Mouse (Mus musculus) heart, embryonic 13.5 days (tissue): Measurements from ENCODE around the gene Gpr156. TPM values are rescaled to one million over a fixed set of nuclear protein-coding genes. Genes with fewer than 3 reads are reported as not detected.
"Not testable (repeated sequence)": the region's sequence is repeated elsewhere in the genome, so short reads cannot be mapped to it uniquely, and the experiment has no call there.

Experiments used
- ATAC-seq: fragments of 200-750 bp; cut with Nextera tagmentation; 2 replicates; pipeline ENCODE4 v1.8.0; 2017; ENCODE audit warnings: moderate TSS enrichment; ENCODE audit not compliant: insufficient number of reproducible peaks, low FRiP score, low TSS enrichment; ENCODE audit errors: extremely low read depth
- H3K27ac ChIP-seq: fragments of 300-500 bp; sonication (generic); replicated peaks from 2 replicates; pipeline ENCODE4 v1.5.1; 2015; ENCODE audit warnings: moderate library complexity, mild to moderate bottlenecking, inconsistent platforms
- H3K27me3 ChIP-seq: fragments of 300-500 bp; sonication (generic); replicated peaks from 2 replicates; pipeline ENCODE4 v1.6.1; 2015; ENCODE audit warnings: mild to moderate bottlenecking, inconsistent platforms
- H3K36me3 ChIP-seq: fragments of 300-500 bp; sonication (generic); 2 replicates; pipeline ENCODE4 v1.6.1; 2015; ENCODE audit warnings: mild to moderate bottlenecking, inconsistent platforms
- H3K4me1 ChIP-seq: fragments of 300-500 bp; sonication (generic); 2 replicates; pipeline ENCODE4 v1.6.1; 2015; ENCODE audit warnings: inconsistent platforms
- H3K4me2 ChIP-seq: fragments of 300-500 bp; sonication (generic); 2 replicates; pipeline ENCODE4 v1.6.1; 2015; ENCODE audit warnings: inconsistent platforms, mild to moderate bottlenecking, moderate library complexity
- H3K4me3 ChIP-seq: fragments of 300-500 bp; sonication (generic); 2 replicates; pipeline ENCODE4 v1.5.1; 2015; ENCODE audit warnings: moderate library complexity, mild to moderate bottlenecking, inconsistent platforms
- H3K9ac ChIP-seq: fragments of 300-500 bp; sonication (generic); 2 replicates; pipeline ENCODE4 v1.6.1; 2015; ENCODE audit warnings: inconsistent platforms, mild to moderate bottlenecking, moderate library complexity
- H3K9me3 ChIP-seq: fragments of 300-500 bp; sonication (generic); 2 replicates; pipeline ENCODE4 v1.6.1; 2016; ENCODE audit warnings: inconsistent platforms
- WGBS: fragments of 180-500 bp; shearing (Covaris S2); methylation state at CpG from one replicate; pipeline ENCODE4 v1.1.7; 2015; ENCODE audit warnings: mixed read lengths; 5-methylcytosine and 5-hydroxymethylcytosine counted together
- polyA plus RNA-seq: library from polyadenylated mRNA; unstranded; fragments of >200 nt; fragmentation: Nextera tagmentation; extraction: Ambion mirVana; gene quantifications from 2 replicates; pipeline ENCODE4 v1.2.1, GENCODE M21; 2015

Gene Gpr156
- polyA plus RNA-seq, 1 experiment from 2014 or later, result 0.47 TPM

DNA sequence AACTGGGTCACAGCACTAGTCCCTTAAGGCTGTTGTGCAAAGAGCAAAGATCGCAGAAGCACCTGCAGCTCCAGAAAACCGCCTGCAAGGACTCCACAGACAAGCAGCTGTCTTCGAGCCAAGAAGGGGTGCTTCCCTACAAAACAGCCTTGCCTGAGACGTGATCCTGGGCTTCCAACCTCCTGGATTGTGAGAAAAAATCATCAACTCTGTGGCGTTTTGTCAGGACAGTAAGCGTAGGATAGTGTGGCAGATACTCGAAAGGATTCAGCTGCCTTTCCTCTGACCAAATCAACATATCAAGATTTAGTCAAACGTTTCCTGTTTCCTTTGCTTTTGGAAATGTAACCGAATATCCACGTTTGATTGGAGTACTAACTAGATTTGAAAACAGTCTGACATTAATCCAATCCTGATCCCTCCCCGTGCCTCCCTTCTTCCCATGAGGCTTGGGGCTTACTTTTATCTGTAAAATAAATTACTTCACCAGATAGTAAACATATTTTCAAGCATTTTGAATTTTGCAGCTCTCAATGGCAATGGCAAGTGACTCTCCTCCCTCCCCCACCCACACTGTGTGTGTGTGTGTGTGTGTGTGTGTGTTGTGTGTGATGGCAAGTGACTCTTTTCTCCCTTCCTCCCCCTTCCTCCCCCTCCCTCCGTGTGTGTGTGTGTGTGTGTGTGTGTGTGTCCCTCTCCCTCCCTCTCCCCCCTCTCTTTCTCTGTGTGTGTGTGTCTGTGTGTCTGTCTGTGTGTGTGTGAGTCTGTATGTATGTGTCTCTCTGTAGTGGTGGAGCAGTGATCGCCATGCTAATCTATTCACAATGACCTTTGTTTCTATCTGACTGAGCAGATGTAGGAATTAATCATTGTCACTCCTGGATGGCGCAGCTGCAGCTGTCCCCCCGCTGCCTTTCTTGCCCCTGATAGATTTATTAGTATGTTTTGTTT, 47.3 kb downstream of the Gpr156 start:
- Histone ChIP-seq H3K36me3 (no peaks in the 10 kb centered on the region), H3K4me2 (peak overlapping the region; percentile 41), H3K4me1 (peaks cover 19% of the 10 kb centered on the region), H3K4me3 (no peak overlapping the region), H3K9me3 (no peaks in the 10 kb centered on the region), H3K27me3 (no peaks in the 10 kb centered on the region), H3K9ac (no peak overlapping the region), H3K27ac (0 out of 2 replicates have a peak overlapping the region, but pooled peaks have one; percentile 0)
- ATAC-seq, result no peak
- WGBS, result 31% methylated on average over 14 of the region's 15 CpGs

GRCm38 (mm10) chr16:37964380-37965070, 48.2 kb downstream of the Gpr156 start:
- ATAC-seq, result no peak
- no peak overlapping the region for H3K4me2 ChIP-seq

GRCm38 (mm10) chr16:37966871-37967270, 50.6 kb downstream of the Gpr156 start:
- 89% methylated on average over 7 of the region's 7 CpGs for WGBS
- Histone ChIP-seq H3K4me2 (no peak overlapping the region), H3K4me3 (no peak overlapping the region), H3K9me3 (no peaks in the 10 kb centered on the region), H3K4me1 (peaks cover 19% of the 10 kb centered on the region), H3K36me3 (no peaks in the 10 kb centered on the region), H3K27me3 (no peaks in the 10 kb centered on the region), H3K9ac (no peak overlapping the region), H3K27ac (no peak overlapping the region)
- no peak for ATAC-seq

More at GRCm38 (mm10) chr16:37964380-37965070, 48.2 kb downstream of the Gpr156 start:
- WGBS, result 70% methylated on average over 4 of the region's 4 CpGs
- no peaks in the 10 kb centered on the region for H3K36me3 ChIP-seq
- H3K4me1 ChIP-seq, result peaks cover 19% of the 10 kb centered on the region
- no peaks in the 10 kb centered on the region for H3K27me3 ChIP-seq
- H3K9me3 ChIP-seq, result no peaks in the 10 kb centered on the region
- no peak overlapping the region for H3K9ac ChIP-seq
- no peak overlapping the region for H3K4me3 ChIP-seq
- H3K27ac ChIP-seq, result no peak overlapping the region

GRCm38 (mm10) chr16:37967415-37967814, 51.1 kb downstream of the Gpr156 start:
- Histone ChIP-seq H3K4me3 (no peak overlapping the region), H3K27ac (no peak overlapping the region), H3K4me2 (no peak overlapping the region), H3K9me3 (no peaks in the 10 kb centered on the region), H3K27me3 (no peaks in the 10 kb centered on the region), H3K9ac (no peak overlapping the region), H3K4me1 (peaks cover 19% of the 10 kb centered on the region), H3K36me3 (no peaks in the 10 kb centered on the region)
- no peak for ATAC-seq
- 57% methylated on average over 2 of the region's 2 CpGs for WGBS

DNA sequence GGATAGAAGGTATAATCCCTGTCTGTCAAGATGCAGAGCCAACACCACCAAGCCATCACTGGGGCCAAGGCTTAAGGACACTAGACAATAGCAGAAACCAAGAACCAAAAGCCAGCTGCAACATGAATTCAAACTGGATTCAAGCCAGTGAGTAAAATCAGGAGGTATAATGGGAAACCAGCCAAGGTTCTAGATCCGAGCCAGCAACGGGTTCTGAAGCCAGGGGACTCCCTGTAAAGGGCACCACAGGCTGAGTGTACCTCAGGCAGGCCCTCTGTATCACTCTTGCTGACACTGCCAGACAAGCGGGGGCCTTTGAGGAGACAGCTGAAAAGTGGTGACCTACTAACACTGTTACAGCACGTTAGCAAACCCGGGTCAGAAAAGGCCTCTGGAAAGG, 55.2 kb downstream of the Gpr156 start:
- WGBS, result 70% methylated on average over 5 of the region's 5 CpGs
- no peak overlapping the region for H3K27ac ChIP-seq
- ATAC-seq, result no peak

DNA sequence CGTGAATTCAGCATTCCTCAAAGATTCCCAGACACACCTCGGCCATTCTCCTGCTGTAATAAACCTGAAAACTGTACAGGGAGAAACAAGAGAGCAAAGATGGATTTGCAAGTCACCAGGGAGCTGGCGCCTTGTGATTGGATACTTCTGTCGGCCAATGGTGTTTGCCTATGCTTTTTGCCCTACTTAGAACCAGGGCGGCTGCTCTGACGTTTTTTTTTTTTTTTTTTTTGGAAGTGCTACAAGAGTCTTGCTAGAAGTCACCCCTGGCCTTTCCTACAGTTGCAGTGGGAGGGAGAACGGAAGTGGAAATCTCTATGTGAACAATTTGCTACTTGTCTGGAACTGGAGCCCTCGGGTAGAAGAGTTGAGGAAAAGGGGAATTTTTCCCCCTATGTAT, 56.1 kb downstream of the Gpr156 start:
- 58% methylated on average over 8 of the region's 8 CpGs for WGBS
- no peaks in the 10 kb centered on the region for H3K36me3 ChIP-seq
- H3K27ac ChIP-seq, result no peak overlapping the region
- no peak overlapping the region for H3K9ac ChIP-seq
- H3K4me2 ChIP-seq, result no peak overlapping the region
- no peaks in the 10 kb centered on the region for H3K9me3 ChIP-seq
- H3K4me1 ChIP-seq, result peaks cover 14% of the 10 kb centered on the region
- H3K27me3 ChIP-seq, result no peaks in the 10 kb centered on the region
- ATAC-seq, result no peak
- H3K4me3 ChIP-seq, result no peak overlapping the region

More for the DNA sequence above, 55.2 kb downstream of the Gpr156 start:
- no peaks in the 10 kb centered on the region for H3K9me3 ChIP-seq
- H3K4me1 ChIP-seq, result peaks cover 14% of the 10 kb centered on the region
- H3K4me3 ChIP-seq, result no peak overlapping the region
- H3K9ac ChIP-seq, result no peak overlapping the region
- no peaks in the 10 kb centered on the region for H3K36me3 ChIP-seq
- H3K4me2 ChIP-seq, result no peak overlapping the region
- no peaks in the 10 kb centered on the region for H3K27me3 ChIP-seq

DNA sequence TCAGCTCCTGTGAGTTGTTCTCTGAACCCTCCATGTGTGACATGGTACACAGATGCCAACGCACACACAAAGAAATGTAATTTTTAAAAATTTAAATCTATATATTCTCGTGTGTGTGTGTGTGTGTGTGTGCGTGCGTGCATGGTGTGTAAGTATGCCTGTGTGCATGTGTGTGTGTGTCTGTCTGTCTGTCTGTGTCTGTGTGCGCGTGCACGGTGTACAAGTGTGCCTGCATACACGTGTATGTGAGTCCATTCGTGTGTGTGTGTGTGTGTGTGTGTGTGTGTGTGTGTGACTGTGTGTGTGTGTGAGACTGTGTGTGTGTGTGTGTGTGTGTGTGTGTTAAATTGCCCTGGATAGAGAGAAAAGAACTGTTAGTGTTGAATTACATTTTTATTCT, 56.9 kb downstream of the Gpr156 start:
- not testable (repeated sequence) for H3K4me3 ChIP-seq, H3K9ac ChIP-seq, H3K27me3 ChIP-seq, ATAC-seq, H3K36me3 ChIP-seq, H3K27ac ChIP-seq, H3K4me2 ChIP-seq, H3K9me3 ChIP-seq
- H3K4me1 ChIP-seq, result peaks cover 14% of the 10 kb centered on the region
- 83% methylated on average over 9 of the region's 9 CpGs for WGBS

DNA sequence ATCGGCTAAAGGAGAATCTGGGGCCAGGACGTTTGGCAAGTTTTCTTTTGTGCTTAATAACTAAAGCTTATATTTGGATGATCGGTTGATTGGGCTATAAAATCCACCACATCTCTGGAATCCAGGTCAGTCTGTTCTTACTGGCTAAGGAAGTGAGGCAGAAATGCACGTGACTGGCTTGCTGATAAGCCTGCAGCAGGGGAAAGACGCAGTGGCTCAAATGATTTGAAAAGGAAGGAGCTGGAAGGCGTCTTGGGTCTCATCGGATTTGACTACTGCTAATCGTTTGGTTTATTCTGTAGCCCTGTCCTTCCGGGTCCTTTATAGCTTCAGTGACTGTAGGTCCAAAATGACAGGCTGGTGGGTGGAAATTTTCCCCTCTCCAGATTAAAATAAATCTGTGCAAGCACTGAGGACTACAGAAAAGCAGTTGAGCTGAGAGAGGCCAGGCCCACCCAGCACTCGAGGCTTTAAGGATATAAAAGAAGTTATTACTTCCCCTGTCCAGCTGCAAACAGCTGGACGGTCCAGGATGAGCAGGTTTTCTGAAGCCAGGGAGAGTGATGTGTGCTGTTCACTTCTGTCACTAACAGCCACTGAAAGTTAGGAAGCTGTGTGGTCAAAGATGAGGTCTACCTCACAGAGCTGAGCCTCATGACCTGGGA, 57.7 kb downstream of the Gpr156 start:
- H3K4me3 ChIP-seq, result no peak overlapping the region
- peak overlapping the region; percentile 28; the same call in 1 of the 2 replicates for H3K9ac ChIP-seq
- no peak for ATAC-seq
- no peaks in the 10 kb centered on the region for H3K9me3 ChIP-seq
- no peaks in the 10 kb centered on the region for H3K27me3 ChIP-seq
- WGBS, result 34% methylated on average over 11 of the region's 11 CpGs
- H3K4me2 ChIP-seq, result peak overlapping the region; percentile 31
- peaks cover 14% of the 10 kb centered on the region for H3K4me1 ChIP-seq
- H3K27ac ChIP-seq, result 0 out of 2 replicates have a peak overlapping the region, but pooled peaks have one; percentile 28
- no peaks in the 10 kb centered on the region for H3K36me3 ChIP-seq

GRCm38 (mm10) chr16:37974520-37975340, 58.4 kb downstream of the Gpr156 start:
- Histone ChIP-seq H3K27ac (no peak overlapping the region), H3K9me3 (no peaks in the 10 kb centered on the region), H3K36me3 (no peaks in the 10 kb centered on the region), H3K4me3 (no peak overlapping the region), H3K4me2 (no peak overlapping the region), H3K4me1 (peaks cover 14% of the 10 kb centered on the region), H3K27me3 (no peaks in the 10 kb centered on the region), H3K9ac (no peak overlapping the region)
- WGBS, result 55% methylated on average over 13 of the region's 13 CpGs
- no peak for ATAC-seq

GRCm38 (mm10) chr16:37981907-37982306, 65.6 kb downstream of the Gpr156 start:
- Histone ChIP-seq H3K27me3 (no peaks in the 10 kb centered on the region), H3K36me3 (no peaks in the 10 kb centered on the region), H3K27ac (no peak overlapping the region), H3K4me1 (no peaks in the 10 kb centered on the region), H3K4me3 (no peak overlapping the region), H3K4me2 (no peak overlapping the region), H3K9me3 (no peaks in the 10 kb centered on the region), H3K9ac (no peak overlapping the region)
- WGBS, result 49% methylated on average over 1 of the region's 1 CpGs
- no peak for ATAC-seq
